Mouse (Mus musculus) heart, embryonic 16.5 days (tissue): ENCODE measurements at regions not wholly inside any gene's neighbourhood (a gene's known extent, or its start where the extent isn't known, plus 50 kb on each side); places are given as distances from the start of the nearest gene placed in this dataset.

Experiments
- ATAC-seq: fragments of 200-750 bp; cut with Nextera tagmentation; replicated peaks from 2 replicates; pipeline ENCODE4 v1.8.0; 2017; ENCODE audit warnings: moderate number of reproducible peaks; ENCODE audit not compliant: insufficient read depth, low FRiP score; ENCODE audit errors: extremely low read depth
- H3K27ac ChIP-seq: fragments of 300-500 bp; sonication (generic); 2 replicates; pipeline ENCODE4 v1.5.1; 2014; ENCODE audit warnings: mild to moderate bottlenecking, low read length, control low read depth, moderate library complexity
- H3K27me3 ChIP-seq: fragments of 300-500 bp; sonication (generic); 2 replicates; pipeline ENCODE4 v1.6.1; 2014; ENCODE audit warnings: low read length, mixed read lengths; ENCODE audit not compliant: control insufficient read depth, insufficient read depth
- H3K36me3 ChIP-seq: fragments of 300-500 bp; sonication (generic); 2 replicates; pipeline ENCODE4 v1.6.1; 2014; ENCODE audit not compliant: control insufficient read depth, insufficient read depth
- H3K4me1 ChIP-seq: fragments of 300-500 bp; sonication (generic); 2 replicates; pipeline ENCODE4 v1.6.1; 2014; ENCODE audit warnings: low read length, mixed read lengths; ENCODE audit not compliant: control insufficient read depth, insufficient read depth
- H3K4me2 ChIP-seq: fragments of 300-500 bp; sonication (generic); 2 replicates; pipeline ENCODE4 v1.6.1; 2014; ENCODE audit warnings: low read depth, mild to moderate bottlenecking, control low read depth, low read length
- H3K4me3 ChIP-seq: fragments of 300-500 bp; sonication (generic); 2 replicates; pipeline ENCODE4 v1.5.1; 2014; ENCODE audit warnings: mild to moderate bottlenecking, control low read depth, low read length
- H3K9ac ChIP-seq: fragments of 300-500 bp; sonication (generic); 2 replicates; pipeline ENCODE4 v1.6.1; 2014; ENCODE audit warnings: low read length, control low read depth
- H3K9me3 ChIP-seq: fragments of 300-500 bp; sonication (generic); replicated peaks from 2 replicates; pipeline ENCODE4 v1.6.1; 2016; ENCODE audit warnings: low read length; ENCODE audit not compliant: control insufficient read depth
- WGBS: fragments of 180-500 bp; shearing (Covaris S2); extraction: QIAGEN DNeasy Blood & Tissue Kit; methylation state at CpG from one replicate; pipeline ENCODE4 v1.1.7; 2014; 5-methylcytosine and 5-hydroxymethylcytosine counted together

GRCm38 (mm10) chr2:169319521-169319920 lies 268.0 kb downstream of the Gm11011 start:
- ATAC-seq, result no peak
- Histone ChIP-seq H3K9ac (no peak overlapping the region), H3K4me3 (no peak overlapping the region), H3K4me1 (no peaks in the 10 kb centered on the region), H3K27ac (no peak overlapping the region), H3K36me3 (no peaks in the 10 kb centered on the region), H3K4me2 (no peak overlapping the region), H3K27me3 (no peaks in the 10 kb centered on the region), H3K9me3 (no peaks in the 10 kb centered on the region)
- 70% methylated on average over 5 of the region's 5 CpGs for WGBS

DNA sequence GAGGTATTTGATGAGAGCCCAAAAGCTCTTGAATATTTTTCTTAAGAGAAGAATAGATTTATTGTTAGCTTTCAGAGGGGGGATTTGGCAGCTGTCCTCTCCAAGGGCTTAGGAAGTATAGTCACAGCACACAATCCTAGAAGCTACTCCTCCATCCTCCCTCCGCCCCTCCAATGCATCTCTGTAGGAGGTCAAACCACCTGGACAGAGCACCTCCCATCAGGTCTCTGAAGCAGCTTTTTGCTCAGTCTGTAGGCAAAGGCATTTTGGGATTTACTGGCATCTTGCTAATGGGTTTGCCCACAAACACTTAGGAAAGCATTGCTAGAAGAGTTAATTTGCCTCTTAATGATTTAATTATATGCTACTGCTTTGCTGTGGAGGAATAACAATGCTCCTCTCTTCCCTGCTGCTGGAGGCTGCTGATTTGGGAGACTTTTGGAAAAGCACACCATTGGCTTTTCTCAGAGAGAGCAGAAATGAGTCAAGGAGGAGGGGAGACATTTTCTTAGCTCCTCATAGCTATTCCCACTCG lies 273.1 kb downstream of the Gm11011 start:
- Histone ChIP-seq H3K9me3 (no peaks in the 10 kb centered on the region), H3K27ac (no peak overlapping the region), H3K36me3 (no peaks in the 10 kb centered on the region), H3K27me3 (no peaks in the 10 kb centered on the region), H3K4me1 (no peaks in the 10 kb centered on the region), H3K9ac (no peak overlapping the region), H3K4me2 (no peak overlapping the region), H3K4me3 (no peak overlapping the region)
- no peak for ATAC-seq
- 54% methylated on average over 2 of the region's 2 CpGs for WGBS

GRCm38 (mm10) chr2:169311821-169312220 lies 275.7 kb downstream of the Gm11011 start:
- ATAC-seq, result no peak
- H3K4me1 ChIP-seq, result no peaks in the 10 kb centered on the region
- H3K4me3 ChIP-seq, result no peak overlapping the region
- H3K27ac ChIP-seq, result no peak overlapping the region
- no peaks in the 10 kb centered on the region for H3K36me3 ChIP-seq
- peak overlapping the region; percentile 29; the same call in 1 of the 2 replicates for H3K4me2 ChIP-seq
- H3K9ac ChIP-seq, result no peak overlapping the region
- H3K27me3 ChIP-seq, result no peaks in the 10 kb centered on the region
- WGBS, result 31% methylated on average over 12 of the region's 12 CpGs
- H3K9me3 ChIP-seq, result no peaks in the 10 kb centered on the region

DNA sequence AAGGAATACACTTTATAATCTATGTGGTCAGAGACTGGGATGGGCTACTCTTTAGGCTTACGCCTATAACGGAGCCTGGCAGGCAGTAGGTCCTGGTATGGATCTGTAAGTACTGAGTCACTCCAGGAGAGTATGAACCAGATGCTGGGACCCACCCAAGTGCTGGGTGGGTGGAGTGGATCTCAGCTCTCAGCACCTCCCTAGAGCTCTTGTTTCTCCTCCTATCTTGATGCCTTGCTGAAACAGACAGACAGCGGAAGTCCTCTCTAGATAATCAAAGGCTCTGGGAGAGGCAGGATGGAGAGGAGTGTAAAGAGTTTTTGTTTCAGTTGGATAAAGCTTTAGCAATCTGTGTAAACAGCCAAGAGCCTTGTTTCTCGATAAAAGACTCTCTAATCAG lies 276.2 kb downstream of the Gm11011 start:
- ATAC-seq, result peak; percentile 45
- H3K4me3 ChIP-seq, result no peak overlapping the region
- WGBS, result 28% methylated on average over 4 of the region's 4 CpGs
- H3K9me3 ChIP-seq, result no peaks in the 10 kb centered on the region
- no peaks in the 10 kb centered on the region for H3K4me1 ChIP-seq
- H3K36me3 ChIP-seq, result no peaks in the 10 kb centered on the region
- H3K9ac ChIP-seq, result no peak overlapping the region
- peak overlapping the region; percentile 29; the same call in 1 of the 2 replicates for H3K4me2 ChIP-seq
- no peaks in the 10 kb centered on the region for H3K27me3 ChIP-seq
- H3K27ac ChIP-seq, result no peak overlapping the region

DNA sequence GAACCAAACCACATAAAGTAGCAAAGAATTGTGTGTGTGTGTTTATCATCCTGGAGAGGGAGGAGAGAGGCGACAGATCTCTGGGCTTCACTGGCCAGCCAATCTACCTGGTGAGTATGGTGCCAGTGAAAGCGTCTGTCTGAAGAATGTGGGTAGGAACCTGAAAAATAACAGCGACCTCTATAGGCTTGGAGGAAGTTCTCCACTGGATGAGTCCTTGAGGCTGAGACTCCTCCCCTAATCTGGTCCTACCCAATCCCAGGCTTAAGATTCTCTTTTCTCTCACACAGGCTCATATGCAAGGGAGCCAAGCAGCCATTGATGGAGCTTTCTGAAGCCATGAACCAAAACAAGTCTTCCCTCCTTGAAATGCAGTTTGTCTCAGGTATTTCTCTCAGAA lies 283.2 kb downstream of the Gm11011 start:
- Histone ChIP-seq H3K4me1 (no peaks in the 10 kb centered on the region), H3K36me3 (no peaks in the 10 kb centered on the region), H3K9me3 (no peaks in the 10 kb centered on the region), H3K4me3 (no peak overlapping the region), H3K4me2 (no peak overlapping the region), H3K27me3 (no peaks in the 10 kb centered on the region), H3K9ac (no peak overlapping the region), H3K27ac (no peak overlapping the region)
- WGBS, result 75% methylated on average over 3 of the region's 3 CpGs
- no peak for ATAC-seq

GRCm38 (mm10) chr2:169300966-169301365 lies 286.6 kb downstream of the Gm11011 start:
- Histone ChIP-seq H3K27me3 (no peaks in the 10 kb centered on the region), H3K36me3 (no peaks in the 10 kb centered on the region), H3K4me3 (no peak overlapping the region), H3K9ac (no peak overlapping the region), H3K4me2 (no peak overlapping the region), H3K4me1 (peaks cover 4% of the 10 kb centered on the region; the same call in 1 of the 2 replicates), H3K9me3 (no peaks in the 10 kb centered on the region), H3K27ac (no peak overlapping the region)
- no peak for ATAC-seq
- WGBS, result 69% methylated on average over 4 of the region's 4 CpGs

DNA sequence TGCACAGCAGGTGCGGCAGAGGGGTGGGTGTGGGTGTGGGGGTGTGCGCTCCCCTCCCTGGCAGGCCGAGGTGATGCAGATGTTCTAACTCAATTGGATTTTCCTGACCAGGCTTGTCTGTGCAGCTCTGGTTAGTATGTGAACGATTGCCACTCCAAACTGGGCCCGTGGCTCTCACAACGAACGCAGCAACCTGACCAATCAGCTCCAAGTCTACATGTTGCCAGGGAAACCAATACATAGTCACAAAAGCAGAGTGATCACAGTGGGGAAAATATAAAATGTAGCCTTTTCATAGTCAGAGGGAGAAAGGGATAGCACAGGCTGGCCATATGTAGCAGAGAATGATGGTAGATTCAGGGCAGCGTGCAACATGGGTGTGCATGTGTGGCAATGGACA lies 287.1 kb downstream of the Gm11011 start:
- H3K27ac ChIP-seq, result no peak overlapping the region
- 83% methylated on average over 8 of the region's 8 CpGs for WGBS
- no peak overlapping the region for H3K4me2 ChIP-seq
- H3K9ac ChIP-seq, result no peak overlapping the region
- H3K27me3 ChIP-seq, result no peaks in the 10 kb centered on the region
- H3K36me3 ChIP-seq, result no peaks in the 10 kb centered on the region
- peaks cover 4% of the 10 kb centered on the region; the same call in 1 of the 2 replicates for H3K4me1 ChIP-seq
- H3K9me3 ChIP-seq, result no peaks in the 10 kb centered on the region
- H3K4me3 ChIP-seq, result no peak overlapping the region
- ATAC-seq, result no peak

DNA sequence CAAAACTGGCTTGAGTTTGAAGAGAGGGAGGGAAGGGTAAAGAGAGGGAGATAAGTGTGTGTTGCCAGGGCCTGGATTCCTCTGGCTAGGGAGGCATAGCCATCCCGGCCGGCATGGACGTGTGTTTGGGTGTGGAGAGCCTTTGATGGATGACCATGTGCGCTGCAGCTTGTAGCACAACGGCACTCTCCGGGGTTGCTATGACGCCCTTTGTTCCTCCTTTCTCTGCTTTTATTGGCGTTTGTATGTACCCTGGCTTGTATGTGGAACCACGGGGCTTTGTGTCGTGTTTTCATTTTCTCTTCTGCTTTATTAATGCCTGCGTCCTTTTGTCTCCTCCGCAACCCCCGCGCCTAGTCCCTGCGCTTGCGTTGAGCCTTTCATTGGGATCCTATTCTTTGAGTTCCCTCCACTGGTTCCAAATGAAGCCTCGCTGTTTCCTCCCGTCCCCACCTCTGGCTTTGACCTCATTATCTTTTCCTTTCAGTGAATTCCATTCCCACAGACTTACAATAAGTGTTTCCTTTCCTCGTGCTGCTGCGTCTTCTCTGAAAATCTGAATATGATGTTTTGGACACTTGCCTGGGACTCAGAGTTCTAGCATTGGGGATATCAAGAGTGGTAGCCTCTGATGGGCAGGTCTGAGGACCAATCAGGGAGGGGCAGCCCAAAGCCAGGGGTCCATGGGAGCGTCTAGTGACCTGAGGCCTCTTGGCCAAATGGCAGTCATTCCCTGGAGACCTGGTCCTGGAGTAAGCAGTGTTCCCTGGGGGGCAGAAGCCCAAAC lies 289.5 kb downstream of the Gm11011 start:
- Histone ChIP-seq H3K4me2 (peak overlapping the region; percentile 55), H3K4me1 (peaks cover 4% of the 10 kb centered on the region; the same call in 1 of the 2 replicates), H3K27ac (peak overlapping the region; percentile 39; the same call in 1 of the 2 replicates), H3K9ac (0 out of 2 replicates have a peak overlapping the region, but pooled peaks have one; percentile 18), H3K4me3 (peak overlapping the region; percentile 26), H3K36me3 (no peaks in the 10 kb centered on the region), H3K27me3 (no peaks in the 10 kb centered on the region), H3K9me3 (no peaks in the 10 kb centered on the region)
- WGBS, result 24% methylated on average over 21 of the region's 21 CpGs
- peak; percentile 41; the same call in 1 of the 2 replicates for ATAC-seq

GRCm38 (mm10) chr2:169297226-169297625 lies 290.3 kb downstream of the Gm11011 start:
- H3K36me3 ChIP-seq, result no peaks in the 10 kb centered on the region
- H3K9ac ChIP-seq, result no peak overlapping the region
- no peak overlapping the region for H3K27ac ChIP-seq
- 44% methylated on average over 4 of the region's 4 CpGs for WGBS
- ATAC-seq, result no peak
- H3K9me3 ChIP-seq, result no peaks in the 10 kb centered on the region
- no peak overlapping the region for H3K4me3 ChIP-seq
- no peaks in the 10 kb centered on the region for H3K27me3 ChIP-seq
- peaks cover 4% of the 10 kb centered on the region; the same call in 1 of the 2 replicates for H3K4me1 ChIP-seq
- no peak overlapping the region for H3K4me2 ChIP-seq
